Mouse (Mus musculus) liver, embryonic 14.5 days (tissue): Measurements from ENCODE around the gene Hist1h1d. TPM values are rescaled to one million over a fixed set of nuclear protein-coding genes. Genes with fewer than 3 reads are reported as not detected.
"Not testable (repeated sequence)": the region's sequence is repeated elsewhere in the genome, so short reads cannot be mapped to it uniquely, and the experiment has no call there.

Source experiments
- ATAC-seq: fragments of 200-750 bp; cut with Nextera tagmentation; 2 replicates; pipeline ENCODE4 v1.8.0; 2017; ENCODE audit warnings: moderate number of reproducible peaks, mild to moderate bottlenecking, moderate library complexity; ENCODE audit not compliant: insufficient read depth
- DNase-seq, 3 experiments: peaks; one replicate each; pipeline ENCODE4 v3.0.0-alpha.2; 2012 to 2013; ENCODE audit warnings: low read depth in 3 of 3, low spot score in 3 of 3
- H3K27ac ChIP-seq: fragments of 300-500 bp; sonication (generic); 2 replicates; pipeline ENCODE4 v1.5.1; 2014; ENCODE audit warnings: moderate library complexity, mild to moderate bottlenecking, control low read depth, inconsistent platforms
- H3K27me3 ChIP-seq: fragments of 300-500 bp; sonication (generic); 2 replicates; pipeline ENCODE4 v1.6.1; 2014; ENCODE audit warnings: mild to moderate bottlenecking, low read length, moderate library complexity; ENCODE audit not compliant: control insufficient read depth, insufficient read depth
- H3K36me3 ChIP-seq: fragments of 300-500 bp; sonication (generic); replicated peaks from 2 replicates; pipeline ENCODE4 v1.6.1; 2014; ENCODE audit warnings: low read depth; ENCODE audit not compliant: control insufficient read depth, insufficient read depth
- H3K4me1 ChIP-seq, 2 experiments: fragments of 200-500 bp in 1 of 2; fragments of 300-500 bp in 1 of 2; sonication (generic) in 1 of 2; replicated peaks; 2 replicates each; pipeline ENCODE4 v1.6.1; 2012 to 2014; ENCODE audit warnings: antibody characterized with exemption in 1 of 2, inconsistent platforms in 1 of 2, low read length in 1 of 2; ENCODE audit not compliant: control insufficient read depth in 2 of 2, insufficient read depth in 2 of 2
- H3K4me2 ChIP-seq: fragments of 300-500 bp; sonication (generic); 2 replicates; pipeline ENCODE4 v1.6.1; 2014; ENCODE audit warnings: low read depth, mild to moderate bottlenecking, control low read depth, moderate library complexity
- H3K4me3 ChIP-seq, 2 experiments: fragments of 200-500 bp in 1 of 2; fragments of 300-500 bp in 1 of 2; sonication (generic) in 1 of 2; 2 replicates each; pipeline ENCODE4 v1.5.1; 2012 to 2014; ENCODE audit warnings: low read depth in 2 of 2, low read length in 2 of 2, mild to moderate bottlenecking in 2 of 2, control low read depth in 1 of 2, inconsistent platforms in 1 of 2, moderate library complexity in 1 of 2; ENCODE audit not compliant: insufficient read depth in 1 of 2
- H3K9ac ChIP-seq: fragments of 300-500 bp; sonication (generic); replicated peaks from 2 replicates; pipeline ENCODE4 v1.6.1; 2014; ENCODE audit warnings: mild to moderate bottlenecking, control low read depth, moderate library complexity
- H3K9me3 ChIP-seq: fragments of 300-500 bp; sonication (generic); 2 replicates; pipeline ENCODE4 v1.6.1; 2016; ENCODE audit warnings: low read length, mixed read lengths; ENCODE audit not compliant: control insufficient read depth
- CTCF ChIP-seq: IDR thresholded peaks from 2 replicates; pipeline ENCODE4 v1.5.1; 2016; ENCODE audit warnings: antibody characterized with exemption, low read depth, control low read depth
- EP300 ChIP-seq: IDR thresholded peaks from 2 replicates; pipeline ENCODE4 v1.6.1; 2016; ENCODE audit warnings: antibody characterized with exemption, low read depth
- WGBS: fragments of 180-500 bp; shearing (Covaris S2); extraction: QIAGEN DNeasy Blood & Tissue Kit; methylation state at CpG from one replicate; pipeline ENCODE4 v1.1.7; 2014; ENCODE audit not compliant: insufficient replicate concordance; 5-methylcytosine and 5-hydroxymethylcytosine counted together
- polyA plus RNA-seq, 2 experiments: library from polyadenylated mRNA; depleted of rRNA in 1 of 2; stranded (reverse) in 1 of 2; unstranded in 1 of 2; fragments of >200 nt; fragmentation: Nextera tagmentation in 1 of 2; extraction: Ambion mirVana in 1 of 2; gene quantifications; 2 replicates each; pipeline versions ENCODE4 v1.2.1 to v1.2.3; 2012 to 2014

Hist1h1d gene
- polyA plus RNA-seq, 2 experiments = 0.70 to 1.2 TPM

DNA sequence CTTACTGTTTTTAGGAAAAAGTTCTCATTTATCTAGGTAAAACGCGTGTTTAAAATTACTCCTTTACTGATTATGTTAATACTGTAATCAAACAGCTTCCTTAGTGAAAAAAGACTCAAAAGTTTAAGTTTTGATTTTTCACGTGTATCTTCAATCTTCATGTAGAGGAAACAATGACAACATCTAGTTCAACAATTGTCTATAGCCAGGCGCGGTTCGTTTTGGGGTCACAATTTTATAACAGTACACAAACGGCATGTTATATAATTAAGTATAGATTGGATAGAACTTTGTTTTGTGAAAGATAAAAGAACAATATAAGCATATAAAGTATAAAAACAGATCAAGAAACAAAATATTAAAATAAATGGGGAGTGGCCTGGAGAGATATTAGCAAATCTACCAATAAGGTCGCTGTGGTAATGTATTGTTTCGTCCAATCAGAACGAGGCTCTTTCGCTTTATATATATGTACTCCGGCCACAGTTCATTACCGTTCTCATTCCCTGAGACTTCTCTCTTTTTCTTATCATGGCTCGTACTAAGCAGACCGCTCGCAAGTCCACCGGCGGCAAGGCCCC is 22.3 kb downstream of the Hist1h1d start, which contains the start of gene Hist1h3d:
Gene Hist1h3d, plus strand, starts transcription at position 493 of the 581 bp plus-strand sequence.
- Histone ChIP-seq H3K36me3 (no peaks in the 10 kb centered on the region), H3K9me3 (no peaks in the 10 kb centered on the region), H3K4me1 (peaks cover 12 to 14% of the 10 kb centered on the region in 2 experiments; a peak in 3 of 4 replicates), H3K9ac (peak within 1 kb of the TSS; percentile 99), H3K27ac (peak within 1 kb of the TSS; percentile 98), H3K4me3 (peak within 1 kb of the TSS; percentile 65 to 69), H3K4me2 (peak within 1 kb of the TSS; percentile 96), H3K27me3 (no peaks in the 10 kb centered on the region)
- peak; percentile 89 to 91 (median 91) for DNase-seq
- TF ChIP-seq EP300 = peak; percentile 68
- TF ChIP-seq CTCF = no peak
- under 1% methylated on average over 18 of the region's 18 CpGs for WGBS
- peak; percentile 26 for ATAC-seq

DNA sequence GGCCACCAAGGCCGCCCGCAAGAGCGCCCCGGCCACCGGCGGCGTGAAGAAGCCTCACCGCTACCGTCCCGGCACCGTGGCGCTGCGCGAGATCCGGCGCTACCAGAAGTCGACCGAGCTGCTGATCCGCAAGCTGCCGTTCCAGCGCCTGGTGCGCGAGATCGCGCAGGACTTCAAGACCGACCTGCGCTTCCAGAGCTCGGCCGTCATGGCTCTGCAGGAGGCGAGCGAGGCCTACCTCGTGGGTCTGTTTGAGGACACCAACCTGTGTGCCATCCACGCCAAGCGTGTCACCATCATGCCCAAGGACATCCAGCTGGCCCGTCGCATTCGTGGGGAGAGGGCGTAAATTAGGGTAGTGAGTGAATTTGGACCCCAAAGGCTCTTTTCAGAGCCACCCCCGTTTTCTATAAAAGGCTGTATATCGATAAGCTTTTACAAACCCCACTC is 22.8 kb downstream of the Hist1h1d start:
- H3K4me2 ChIP-seq = peak overlapping the region; percentile 96
- H3K4me1 ChIP-seq = peaks cover 14 to 17% of the 10 kb centered on the region in 2 experiments; a peak in 3 of 4 replicates
- ATAC-seq, H3K36me3 ChIP-seq, DNase-seq, H3K27me3 ChIP-seq, H3K9me3 ChIP-seq: not testable (repeated sequence)
- 0% methylated on average over 15 of the region's 40 CpGs for WGBS
- H3K9ac ChIP-seq = peak overlapping the region; percentile 99
- peak overlapping the region; percentile 98 for H3K27ac ChIP-seq
- H3K4me3 ChIP-seq = peak overlapping the region; percentile 65 to 69

DNA sequence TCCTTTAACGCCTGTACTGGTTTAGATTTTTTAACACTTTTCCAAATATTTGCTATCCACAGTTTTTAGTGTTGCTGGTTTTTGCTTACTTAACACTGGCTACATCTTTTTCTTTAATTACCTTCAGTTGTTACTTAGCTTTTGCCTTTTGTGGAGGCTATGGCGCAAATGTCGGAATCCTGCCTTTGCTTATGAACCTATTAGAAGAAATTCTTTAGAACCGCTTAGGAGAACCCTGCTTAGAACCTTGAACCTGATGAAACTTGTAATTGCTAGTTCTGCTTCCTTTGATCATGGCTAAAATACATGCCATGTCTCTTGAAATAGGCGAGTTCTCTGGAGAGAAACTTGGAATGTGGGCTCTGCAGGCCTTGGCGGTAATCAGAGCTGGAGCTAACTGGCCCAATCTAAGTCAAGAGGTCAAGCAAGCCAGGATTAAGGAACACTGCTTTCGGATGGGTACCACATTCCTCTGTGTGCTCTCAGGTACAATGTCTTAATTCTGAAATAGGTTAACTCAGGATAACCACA is 23.4 kb downstream of the Hist1h1d start:
- Histone ChIP-seq H3K4me3 (peak overlapping the region; percentile 65 to 69), H3K27ac (peak overlapping the region; percentile 98), H3K9ac (peak overlapping the region; percentile 99), H3K4me1 (peaks cover 18% of the 10 kb centered on the region in 2 experiments), H3K36me3 (no peaks in the 10 kb centered on the region), H3K9me3 (no peaks in the 10 kb centered on the region), H3K27me3 (no peaks in the 10 kb centered on the region), H3K4me2 (peak overlapping the region; percentile 96)
- no peak for DNase-seq
- TF ChIP-seq EP300 = no peak; the same call in 1 of the 2 replicates
- no peak for TF ChIP-seq CTCF
- 4% methylated on average over 7 of the region's 7 CpGs for WGBS
- ATAC-seq = no peak

GRCm38 (mm10) chr13:23576906-23577639 is 24.0 kb downstream of the Hist1h1d start:
- no peak for TF ChIP-seq CTCF
- TF ChIP-seq EP300 = no peak
- peaks cover 18 to 21% of the 10 kb centered on the region in 2 experiments for H3K4me1 ChIP-seq
- ATAC-seq (no peak), DNase-seq (no peak)
- H3K4me2 ChIP-seq = peak overlapping the region; percentile 96
- 35% methylated on average over 6 of the region's 6 CpGs for WGBS
- no peaks in the 10 kb centered on the region for H3K9me3 ChIP-seq
- H3K27me3 ChIP-seq = no peaks in the 10 kb centered on the region
- H3K36me3 ChIP-seq = no peaks in the 10 kb centered on the region
- peak overlapping the region; percentile 98 for H3K27ac ChIP-seq
- peak overlapping the region; percentile 65 to 69 for H3K4me3 ChIP-seq
- peak overlapping the region; percentile 99 for H3K9ac ChIP-seq

- WGBS = 81% methylated on average over 1 of the region's 1 CpGs
- Histone ChIP-seq H3K9ac (peak overlapping the region; percentile 57), H3K4me3 (peak overlapping the region in 1 of 2 experiments; percentile 8; a peak in 2 of 4 replicates), H3K9me3 (no peaks in the 10 kb centered on the region), H3K4me2 (peak overlapping the region; percentile 96), H3K27ac (peak overlapping the region; percentile 98), H3K4me1 (peaks cover 22 to 23% of the 10 kb centered on the region in 2 experiments), H3K27me3 (no peaks in the 10 kb centered on the region), H3K36me3 (no peaks in the 10 kb centered on the region)
- TF ChIP-seq CTCF (no peak), EP300 (no peak)
- ATAC-seq (no peak), DNase-seq (no peak)
These were observed 24.8 kb downstream of the Hist1h1d start for GRCm38 (mm10) chr13:23577835-23578234.
